Mouse (Mus musculus) heart, embryonic 11.5 days (tissue): ENCODE data around the gene Nfatc4. TPM values are rescaled to one million over a fixed set of nuclear protein-coding genes. Genes with fewer than 3 reads are reported as not detected.
A peak's percentile ranks its signal among the peaks of the same experiment; 100 is the strongest.

Experiments
- ATAC-seq: fragments of 200-750 bp; cut with Nextera tagmentation; replicated peaks from 2 replicates; pipeline ENCODE4 v1.8.0; 2017; ENCODE audit warnings: moderate library complexity; ENCODE audit not compliant: insufficient number of reproducible peaks, low FRiP score, low TSS enrichment
- H3K27ac ChIP-seq: fragments of 300-500 bp; sonication (generic); 2 replicates; pipeline ENCODE4 v1.5.1; 2014; ENCODE audit warnings: mild to moderate bottlenecking, low read depth, low read length
- H3K27me3 ChIP-seq: fragments of 300-500 bp; sonication (generic); 2 replicates; pipeline ENCODE4 v1.6.1; 2014; ENCODE audit warnings: mild to moderate bottlenecking, low read length, mixed read lengths; ENCODE audit not compliant: control insufficient read depth, insufficient read depth
- H3K36me3 ChIP-seq: fragments of 300-500 bp; sonication (generic); 2 replicates; pipeline ENCODE4 v1.6.1; 2014; ENCODE audit warnings: mild to moderate bottlenecking, low read length, moderate library complexity, mixed read lengths; ENCODE audit not compliant: control insufficient read depth, insufficient read depth
- H3K4me1 ChIP-seq: fragments of 300-500 bp; sonication (generic); 2 replicates; pipeline ENCODE4 v1.6.1; 2014; ENCODE audit warnings: low read length; ENCODE audit not compliant: control insufficient read depth, insufficient read depth
- H3K4me2 ChIP-seq: fragments of 300-500 bp; sonication (generic); 2 replicates; pipeline ENCODE4 v1.6.1; 2014; ENCODE audit warnings: mild to moderate bottlenecking, moderate library complexity
- H3K4me3 ChIP-seq: fragments of 300-500 bp; sonication (generic); 2 replicates; pipeline ENCODE4 v1.5.1; 2014; ENCODE audit warnings: low read depth, low read length
- H3K9ac ChIP-seq: fragments of 300-500 bp; sonication (generic); 2 replicates; pipeline ENCODE4 v1.6.1; 2014; ENCODE audit warnings: mild to moderate bottlenecking, low read depth, low read length, moderate library complexity
- H3K9me3 ChIP-seq: fragments of 300-500 bp; sonication (generic); replicated peaks from 2 replicates; pipeline ENCODE4 v1.6.1; 2016; ENCODE audit warnings: low read length; ENCODE audit not compliant: control insufficient read depth
- WGBS: fragments of 180-500 bp; shearing (Covaris S2); extraction: QIAGEN DNeasy Blood & Tissue Kit; methylation state at CpG from one replicate; pipeline ENCODE4 v1.1.7; 2014; ENCODE audit not compliant: insufficient replicate concordance; 5-methylcytosine and 5-hydroxymethylcytosine counted together
- polyA plus RNA-seq: library from polyadenylated mRNA; unstranded; fragments of >200 nt; fragmentation: Nextera tagmentation; extraction: Ambion mirVana; gene quantifications from 2 replicates; pipeline ENCODE4 v1.2.1, GENCODE M21; 2014

The Nfatc4 gene
- polyA plus RNA-seq, 1 experiment from 2014 or later, result 16.9 TPM

DNA sequence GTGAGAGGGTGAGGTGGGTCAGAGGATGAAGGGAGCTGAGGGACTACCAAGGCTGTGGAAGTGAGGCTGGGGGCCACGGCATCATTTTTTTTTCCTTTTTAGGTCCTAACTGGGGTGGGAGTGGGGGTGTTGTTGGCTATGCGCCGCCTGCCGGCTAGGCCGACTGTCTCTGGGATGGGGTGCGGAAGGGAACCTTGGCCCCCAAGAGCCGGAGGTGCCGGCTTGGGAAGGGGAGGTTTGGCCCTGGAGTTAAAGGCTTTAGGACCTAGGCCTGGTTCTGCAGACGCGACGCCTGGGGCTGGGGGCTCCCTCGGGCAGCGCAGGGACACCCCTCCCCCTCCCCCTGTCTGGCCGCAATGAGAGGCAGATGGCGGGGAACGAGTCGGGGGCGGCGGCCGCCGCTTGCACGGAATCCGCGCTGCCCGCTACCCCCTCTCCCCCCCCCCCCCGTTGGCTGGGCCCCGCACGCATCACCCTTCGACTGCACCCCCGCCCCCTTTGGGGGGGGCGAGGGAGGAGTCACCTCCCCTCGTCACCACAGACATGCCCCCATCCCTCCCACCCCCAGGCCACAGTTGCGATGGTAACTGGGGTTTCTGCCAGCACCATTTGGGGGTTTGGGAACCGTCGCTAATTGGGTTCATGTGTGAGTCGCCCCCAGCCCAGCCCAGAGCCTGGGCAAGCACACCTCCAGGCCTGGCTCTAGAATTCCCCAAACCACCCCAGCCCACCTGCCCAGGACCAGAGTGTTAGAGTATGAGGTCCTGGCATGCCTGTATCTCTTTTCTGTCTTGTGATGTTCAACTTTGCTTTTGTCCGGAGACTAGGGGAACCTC, 2.5 kb downstream of the Nfatc4 start:
- no peaks in the 10 kb centered on the region for H3K9me3 ChIP-seq
- no peak for ATAC-seq
- WGBS, result under 1% methylated on average over 21 of the region's 37 CpGs
- no peaks in the 10 kb centered on the region; the same call in 1 of the 2 replicates for H3K36me3 ChIP-seq
- peak overlapping the region; percentile 82 for H3K27ac ChIP-seq
- H3K9ac ChIP-seq, result peak overlapping the region; percentile 82
- H3K4me1 ChIP-seq, result peaks cover 36% of the 10 kb centered on the region
- H3K27me3 ChIP-seq, result peaks cover 11% of the 10 kb centered on the region
- H3K4me2 ChIP-seq, result peak overlapping the region; percentile 94
- H3K4me3 ChIP-seq, result peak overlapping the region; percentile 64

- 4% methylated on average over 15 of the region's 15 CpGs for WGBS
- ATAC-seq, result no peak
- Histone ChIP-seq H3K36me3 (no peaks in the 10 kb centered on the region; the same call in 1 of the 2 replicates), H3K4me3 (peak overlapping the region; percentile 64), H3K27me3 (peaks cover 11% of the 10 kb centered on the region), H3K4me2 (peak overlapping the region; percentile 94), H3K9me3 (no peaks in the 10 kb centered on the region), H3K4me1 (peaks cover 36% of the 10 kb centered on the region), H3K9ac (peak overlapping the region; percentile 63), H3K27ac (no peak overlapping the region)
Measured at GRCm38 (mm10) chr14:55826142-55826541, 3.2 kb downstream of the Nfatc4 start.

DNA sequence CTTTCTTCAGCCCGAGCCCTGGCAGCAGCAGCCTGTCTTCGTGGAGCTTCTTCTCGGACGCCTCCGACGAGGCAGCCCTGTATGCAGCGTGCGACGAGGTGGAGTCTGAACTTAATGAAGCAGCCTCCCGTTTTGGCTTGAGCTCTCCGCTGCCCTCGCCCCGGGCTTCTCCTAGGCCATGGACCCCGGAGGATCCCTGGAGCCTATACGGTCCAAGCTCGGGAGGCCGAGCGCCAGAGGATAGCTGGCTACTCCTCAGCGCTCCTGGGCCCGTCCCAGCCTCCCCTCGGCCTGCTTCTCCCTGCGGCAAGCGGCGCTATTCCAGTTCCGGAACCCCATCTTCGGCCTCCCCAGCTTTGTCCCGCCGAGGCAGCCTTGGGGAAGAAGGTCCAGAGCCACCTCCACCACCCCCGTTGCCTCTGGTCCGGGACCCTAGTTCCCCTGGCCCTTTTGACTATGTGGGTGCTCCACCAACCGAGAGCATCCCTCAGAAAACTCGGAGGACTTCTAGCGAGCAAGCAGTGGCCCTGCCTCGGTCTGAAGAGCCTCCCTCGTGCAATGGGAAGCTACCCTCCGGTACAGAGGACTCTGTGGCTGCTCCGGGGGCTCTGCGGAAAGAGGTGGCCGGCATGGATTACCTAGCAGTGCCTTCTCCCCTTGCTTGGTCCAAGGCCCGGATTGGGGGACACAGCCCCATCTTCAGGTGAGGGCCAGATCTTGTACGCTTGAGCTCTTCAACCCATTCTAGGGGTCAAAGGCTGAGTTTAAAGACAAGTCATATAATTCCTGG, 3.8 kb downstream of the Nfatc4 start:
- Histone ChIP-seq H3K4me1 (peaks cover 36% of the 10 kb centered on the region), H3K4me3 (peak overlapping the region; percentile 64), H3K9ac (peak overlapping the region; percentile 63), H3K4me2 (peak overlapping the region; percentile 94), H3K36me3 (no peaks in the 10 kb centered on the region; the same call in 1 of the 2 replicates), H3K27me3 (peaks cover 11% of the 10 kb centered on the region), H3K27ac (no peak overlapping the region), H3K9me3 (no peaks in the 10 kb centered on the region)
- ATAC-seq, result no peak
- WGBS, result 14% methylated on average over 41 of the region's 41 CpGs

DNA sequence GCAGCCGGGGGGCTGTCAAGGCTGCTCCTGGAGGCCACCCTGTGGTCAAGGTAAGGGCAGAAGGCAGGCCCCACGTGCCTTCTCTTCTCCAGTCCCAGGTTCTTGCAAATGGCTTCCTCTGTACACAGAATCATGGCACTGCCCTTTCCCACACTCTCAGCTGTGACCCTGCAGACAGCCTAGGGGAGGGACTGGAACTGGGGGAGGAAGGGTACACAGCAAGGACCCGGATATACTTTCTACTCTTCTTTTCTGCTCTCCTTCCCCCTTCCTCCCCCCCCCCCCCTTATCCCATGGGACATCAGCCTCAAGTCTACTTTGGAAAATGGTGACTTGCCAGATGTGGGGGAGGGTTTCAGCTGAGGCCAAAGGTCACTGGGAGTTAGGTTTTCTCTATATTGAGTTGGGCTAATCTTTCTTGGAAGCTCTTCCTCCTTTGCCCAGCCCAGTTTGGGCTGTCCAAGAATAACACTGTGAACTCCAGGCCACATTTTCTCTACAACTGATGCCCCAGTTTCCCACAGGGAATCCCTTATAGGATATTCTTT, 5.8 kb downstream of the Nfatc4 start:
- no peaks in the 10 kb centered on the region; the same call in 1 of the 2 replicates for H3K36me3 ChIP-seq
- ATAC-seq, result no peak
- H3K27ac ChIP-seq, result 0 out of 2 replicates have a peak overlapping the region, but pooled peaks have one; percentile 29
- no peak overlapping the region for H3K4me3 ChIP-seq
- 21% methylated on average over 3 of the region's 3 CpGs for WGBS
- H3K27me3 ChIP-seq, result peaks cover 11% of the 10 kb centered on the region
- H3K9ac ChIP-seq, result no peak overlapping the region
- H3K4me1 ChIP-seq, result peaks cover 35% of the 10 kb centered on the region
- H3K9me3 ChIP-seq, result no peaks in the 10 kb centered on the region
- H3K4me2 ChIP-seq, result no peak overlapping the region

GRCm38 (mm10) chr14:55829854-55830253, 6.9 kb downstream of the Nfatc4 start:
- peaks cover 32% of the 10 kb centered on the region for H3K4me1 ChIP-seq
- no peak overlapping the region for H3K4me2 ChIP-seq
- H3K36me3 ChIP-seq, result no peaks in the 10 kb centered on the region; the same call in 1 of the 2 replicates
- H3K9me3 ChIP-seq, result no peaks in the 10 kb centered on the region
- ATAC-seq, result no peak
- H3K27me3 ChIP-seq, result peaks cover 11% of the 10 kb centered on the region
- H3K4me3 ChIP-seq, result no peak overlapping the region
- H3K27ac ChIP-seq, result no peak overlapping the region
- H3K9ac ChIP-seq, result no peak overlapping the region
- 85% methylated on average over 16 of the region's 16 CpGs for WGBS

GRCm38 (mm10) chr14:55830331-55830730, 7.4 kb downstream of the Nfatc4 start:
- peaks cover 31% of the 10 kb centered on the region for H3K4me1 ChIP-seq
- H3K9ac ChIP-seq, result no peak overlapping the region
- no peaks in the 10 kb centered on the region for H3K9me3 ChIP-seq
- H3K27me3 ChIP-seq, result peaks cover 11% of the 10 kb centered on the region
- no peak overlapping the region for H3K4me2 ChIP-seq
- H3K27ac ChIP-seq, result no peak overlapping the region
- no peaks in the 10 kb centered on the region; the same call in 1 of the 2 replicates for H3K36me3 ChIP-seq
- ATAC-seq, result no peak
- H3K4me3 ChIP-seq, result no peak overlapping the region
- 79% methylated on average over 4 of the region's 4 CpGs for WGBS

- no peaks in the 10 kb centered on the region for H3K27me3 ChIP-seq
- H3K4me2 ChIP-seq, result no peak overlapping the region
- H3K36me3 ChIP-seq, result no peaks in the 10 kb centered on the region; the same call in 1 of the 2 replicates
- WGBS, result 76% methylated on average over 4 of the region's 4 CpGs
- H3K9ac ChIP-seq, result no peak overlapping the region
- H3K4me3 ChIP-seq, result no peak overlapping the region
- no peak for ATAC-seq
- peaks cover 16% of the 10 kb centered on the region for H3K4me1 ChIP-seq
- H3K9me3 ChIP-seq, result no peaks in the 10 kb centered on the region
- H3K27ac ChIP-seq, result no peak overlapping the region
Measured at GRCm38 (mm10) chr14:55833126-55833525, 10.2 kb downstream of the Nfatc4 start.

DNA sequence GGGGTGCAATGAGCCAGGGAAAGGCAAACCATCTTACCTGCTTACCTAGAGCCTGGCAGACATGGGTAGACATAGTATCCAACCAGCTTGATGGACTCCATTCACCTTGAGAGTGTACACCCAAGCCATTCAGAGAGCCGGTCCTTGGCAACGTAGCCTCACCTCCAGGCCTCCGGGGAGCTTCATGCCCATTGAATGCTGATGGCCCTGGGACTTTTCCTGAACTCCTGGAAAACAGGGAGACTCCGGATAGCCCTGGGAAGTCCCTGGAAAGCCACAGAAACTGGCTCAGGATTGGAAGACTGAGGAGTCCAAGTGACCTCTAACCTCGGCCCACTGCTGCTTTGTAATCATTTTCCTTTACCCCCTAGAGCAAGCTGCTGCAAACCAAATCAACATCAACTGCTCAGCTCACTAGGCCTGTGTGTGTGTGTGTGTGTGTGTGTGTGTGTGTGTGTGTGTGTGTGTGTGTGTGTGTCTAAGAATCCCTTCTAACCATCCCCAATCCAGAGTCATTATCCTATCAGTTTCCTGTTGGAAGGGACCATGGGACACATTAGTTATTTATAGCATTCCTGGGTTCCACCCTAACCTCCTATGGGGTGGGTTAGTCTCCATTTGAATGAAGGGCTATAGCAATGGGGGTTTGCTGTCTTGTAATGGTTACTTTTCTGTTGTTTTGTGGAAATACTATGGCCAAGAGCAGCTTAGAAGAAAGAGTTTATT, 12.0 kb downstream of the Nfatc4 start:
- H3K4me2 ChIP-seq, result no peak overlapping the region
- H3K4me1 ChIP-seq, result peaks cover 6% of the 10 kb centered on the region; the same call in 1 of the 2 replicates
- H3K27ac ChIP-seq, result no peak overlapping the region
- H3K9ac ChIP-seq, result no peak overlapping the region
- H3K9me3 ChIP-seq, result no peaks in the 10 kb centered on the region
- H3K36me3 ChIP-seq, result no peaks in the 10 kb centered on the region
- H3K4me3 ChIP-seq, result no peak overlapping the region
- no peaks in the 10 kb centered on the region for H3K27me3 ChIP-seq
- ATAC-seq, result no peak
- WGBS, result 82% methylated on average over 5 of the region's 5 CpGs
